13 mouse cellular contexts compared by ENCODE assay signal in the genomic region with DNA sequence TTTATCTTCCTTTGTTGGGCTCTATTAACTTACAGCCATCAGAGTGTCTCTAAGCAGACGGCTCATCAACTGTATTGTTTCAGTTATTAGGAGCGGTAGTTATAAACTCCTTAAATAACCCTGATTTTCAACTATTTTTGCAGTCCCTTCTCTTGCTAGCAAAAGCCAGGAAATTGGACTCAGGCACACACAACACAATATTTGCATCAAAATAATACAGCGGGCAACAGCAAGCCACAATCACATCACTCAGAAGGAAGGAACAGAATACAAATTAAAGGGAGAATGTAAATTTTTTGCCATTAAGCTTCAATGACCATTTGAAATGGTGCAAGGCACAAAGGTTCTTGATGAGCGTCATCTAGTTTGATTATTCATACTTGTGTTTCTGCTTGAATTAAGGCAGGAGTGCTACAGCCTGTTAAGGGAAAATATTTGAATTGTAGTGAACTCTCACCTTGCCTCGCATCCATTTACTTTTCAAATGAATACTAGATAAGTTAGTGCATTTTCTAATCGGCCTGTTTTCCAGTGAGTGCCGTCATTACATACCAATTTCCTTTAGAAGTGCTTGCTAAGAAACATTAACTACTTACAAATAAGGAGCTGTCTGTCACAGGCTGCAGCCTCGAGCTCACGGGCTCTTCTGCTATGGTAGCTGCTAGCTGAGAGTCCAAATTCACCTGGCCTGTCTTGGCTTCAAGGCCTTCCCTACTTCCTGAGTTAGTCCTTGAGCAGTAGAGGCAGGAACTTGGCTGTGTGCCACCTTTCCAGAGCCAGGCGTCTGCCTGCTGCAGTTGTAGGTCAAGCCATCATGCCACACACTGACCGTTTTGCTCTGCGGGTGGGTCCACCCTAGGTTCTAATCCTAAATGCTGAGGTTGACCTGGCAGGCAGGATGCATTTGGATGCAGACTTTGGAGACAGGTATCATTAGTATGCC.
A peak's percentile ranks its signal among the peaks of the same experiment; 100 is the strongest.
DNase-seq lines count a peak whose midpoint lies in the region; ATAC-seq and TF ChIP-seq lines count a peak whose summit lies in the region.
"Had no signal": no experiment of that assay in that cellular context is flagged by ENCODE, and none has a peak within 500 bp of the region (broad histone marks: within the 10 kb centered on the region; RNA-seq: fewer than 3 reads in every experiment).

No protein-coding gene starts in this region.

- peak; percentile 41; the same call in 1 of the 2 replicates for ATAC-seq in hindbrain, embryonic 16.5 days
- ATAC-seq in intestine, embryonic 15.5 days: no peak
- ATAC-seq: inflammation-experienced regulatory T-cells, adult 6 months; liver, embryonic 12.5 days had no signal

- peaks cover 5% of the 10 kb centered on the region; the same call in 1 of the 2 replicates for H3K4me1 ChIP-seq in hindbrain, embryonic 16.5 days (ENCODE audit: control insufficient read depth, insufficient read depth, low read depth, low read length)
- no peaks in the 10 kb centered on the region for H3K4me1 ChIP-seq in intestine, embryonic 15.5 days (replicated peaks)
- H3K4me1 ChIP-seq: embryonic facial prominence, embryonic 15.5 days; liver, embryonic 12.5 days; megakaryocyte, embryonic 14.5 days had no signal

- no peaks in the 10 kb centered on the region for H3K36me3 ChIP-seq in hindbrain, embryonic 16.5 days (ENCODE audit: control insufficient read depth, insufficient read depth, low read length)
- no peaks in the 10 kb centered on the region for H3K36me3 ChIP-seq in intestine, embryonic 15.5 days
- H3K36me3 ChIP-seq: embryonic facial prominence, embryonic 15.5 days; liver, embryonic 12.5 days had no signal

- no peak for TF ChIP-seq CTCF in left cerebral cortex, adult 2 months (IDR thresholded peaks at IDR 0.05)

- H3K4me2 ChIP-seq in hindbrain, embryonic 16.5 days (ENCODE audit: low read length): no peak overlapping the region
- no peak overlapping the region for H3K4me2 ChIP-seq in intestine, embryonic 15.5 days (replicated peaks)
- H3K4me2 ChIP-seq: heart, embryonic 11.5 days; liver, embryonic 12.5 days had no signal

- intact Hi-C loops in heart, postnatal 10 days (cut with DNase I): no loop called here
- intact Hi-C loops in left cerebral cortex, adult 2 months (cut with DNase I): no loop called here

- H3K9ac ChIP-seq in hindbrain, embryonic 16.5 days (ENCODE audit: low read depth, low read length): no peak overlapping the region
- no peak overlapping the region for H3K9ac ChIP-seq in intestine, embryonic 15.5 days
- H3K9ac ChIP-seq: embryonic facial prominence, embryonic 15.5 days; liver, embryonic 12.5 days had no signal

- H3K9me3 ChIP-seq in hindbrain, embryonic 16.5 days (ENCODE audit: control insufficient read depth, low read length): no peaks in the 10 kb centered on the region
- H3K9me3 ChIP-seq in intestine, embryonic 15.5 days: no peaks in the 10 kb centered on the region
- H3K9me3 ChIP-seq: embryonic facial prominence, embryonic 15.5 days; liver, embryonic 12.5 days; megakaryocyte, embryonic 14.5 days had no signal

- DNase-seq in heart, adult 11 months: peak; percentile 63
- no peak for DNase-seq in heart, postnatal 10 days
- peak; percentile 27 to 41 for DNase-seq in right cerebral cortex, postnatal 10 days (ENCODE audit: low spot score in 2 of 2)
- DNase-seq in right cerebral cortex, postnatal 36 days (ENCODE audit: low spot score in 2 of 2): no peak
- DNase-seq in lung, postnatal 36 days: peak; percentile 6
- no peak for DNase-seq in left cerebral cortex, adult 2 months (ENCODE audit: extremely low spot score in 1 of 2, low spot score in 2 of 2)

- no peak overlapping the region for H3K27ac ChIP-seq in hindbrain, embryonic 16.5 days (ENCODE audit: low read depth, low read length)
- H3K27ac ChIP-seq in intestine, embryonic 15.5 days: no peak overlapping the region
- H3K27ac ChIP-seq in left cerebral cortex, adult 2 months: no peak overlapping the region
- H3K27ac ChIP-seq: embryonic facial prominence, embryonic 15.5 days; liver, embryonic 12.5 days had no signal

- H3K4me3 ChIP-seq in hindbrain, embryonic 16.5 days (ENCODE audit: low read length): no peak overlapping the region
- H3K4me3 ChIP-seq in intestine, embryonic 15.5 days (replicated peaks): no peak overlapping the region
- no peak overlapping the region for H3K4me3 ChIP-seq in left cerebral cortex, adult 2 months
- H3K4me3 ChIP-seq: embryonic facial prominence, embryonic 15.5 days; liver, embryonic 12.5 days; megakaryocyte, embryonic 14.5 days had no signal

- no peaks in the 10 kb centered on the region for H3K27me3 ChIP-seq in hindbrain, embryonic 16.5 days (replicated peaks; ENCODE audit: control insufficient read depth, insufficient read depth, low read length)
- no peaks in the 10 kb centered on the region for H3K27me3 ChIP-seq in intestine, embryonic 15.5 days (replicated peaks)
- H3K27me3 ChIP-seq: embryonic facial prominence, embryonic 15.5 days; liver, embryonic 12.5 days had no signal

- WGBS in hindbrain, embryonic 16.5 days: 51% methylated on average over 12 of the region's 12 CpGs
- WGBS in intestine, embryonic 15.5 days: 65% methylated on average over 12 of the region's 12 CpGs

Comparison
In these comparisons a context has a peak if more than half of its experiments do, and no peak if none do; other contexts are left out.
1. DNase-seq: peak in heart, adult 11 months (single experiment), right cerebral cortex, postnatal 10 days (2 of 2) and lung, postnatal 36 days (single experiment); none in heart, postnatal 10 days (0 of 2), right cerebral cortex, postnatal 36 days (0 of 2) and left cerebral cortex, adult 2 months (0 of 2).